Mouse (Mus musculus): ENCODE data around the gene Cxcl13. TPM values are rescaled to one million over a fixed set of nuclear protein-coding genes. Genes with fewer than 3 reads are reported as not detected.

Gene Cxcl13
- polyA plus RNA-seq (2017; shearing (Covaris generic)): not detected

DNA sequence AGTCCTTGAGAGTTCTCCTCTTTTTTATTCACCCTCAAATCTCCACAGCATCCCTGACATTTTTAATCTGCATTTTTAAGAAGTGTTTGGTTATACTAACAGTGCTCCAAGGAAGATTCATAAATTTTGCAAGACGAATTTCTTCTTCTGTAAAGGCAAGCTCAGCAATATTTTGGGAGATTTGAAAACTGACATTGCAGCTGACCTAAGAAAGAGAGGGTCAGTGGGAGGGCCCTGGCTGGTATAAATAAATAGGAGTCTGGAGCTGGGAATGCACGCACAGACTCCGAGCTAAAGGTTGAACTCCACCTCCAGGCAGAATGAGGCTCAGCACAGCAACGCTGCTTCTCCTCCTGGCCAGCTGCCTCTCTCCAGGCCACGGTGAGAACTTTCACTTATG, at the start of gene Cxcl13:
Cxcl13 (plus strand) TSS at position 301 of the 400 bp plus-strand sequence.

Other genes with a start within 250 kb of the Cxcl13 start
- not detected for gene Gm7978, start 220.8 kb upstream of the Cxcl13 start, polyA plus RNA-seq (2017; shearing (Covaris generic))
- not detected for gene Gm7982, start 214.9 kb upstream of the Cxcl13 start, polyA plus RNA-seq (2017; shearing (Covaris generic))
- not detected for gene E330014E10Rik, start 181.0 kb upstream of the Cxcl13 start, polyA plus RNA-seq (2017; shearing (Covaris generic))
- gene Cnot6l, start 207.2 kb downstream of the Cxcl13 start, polyA plus RNA-seq (2017; shearing (Covaris generic)): 79.5 TPM